Mouse (Mus musculus): ENCODE measurements around the gene Nudt17. TPM values are rescaled to one million over a fixed set of nuclear protein-coding genes. Genes with fewer than 3 reads are reported as not detected.

Nudt17 gene
- polyA plus RNA-seq, 1 experiment from 2014 or later: 8.7 TPM

DNA sequence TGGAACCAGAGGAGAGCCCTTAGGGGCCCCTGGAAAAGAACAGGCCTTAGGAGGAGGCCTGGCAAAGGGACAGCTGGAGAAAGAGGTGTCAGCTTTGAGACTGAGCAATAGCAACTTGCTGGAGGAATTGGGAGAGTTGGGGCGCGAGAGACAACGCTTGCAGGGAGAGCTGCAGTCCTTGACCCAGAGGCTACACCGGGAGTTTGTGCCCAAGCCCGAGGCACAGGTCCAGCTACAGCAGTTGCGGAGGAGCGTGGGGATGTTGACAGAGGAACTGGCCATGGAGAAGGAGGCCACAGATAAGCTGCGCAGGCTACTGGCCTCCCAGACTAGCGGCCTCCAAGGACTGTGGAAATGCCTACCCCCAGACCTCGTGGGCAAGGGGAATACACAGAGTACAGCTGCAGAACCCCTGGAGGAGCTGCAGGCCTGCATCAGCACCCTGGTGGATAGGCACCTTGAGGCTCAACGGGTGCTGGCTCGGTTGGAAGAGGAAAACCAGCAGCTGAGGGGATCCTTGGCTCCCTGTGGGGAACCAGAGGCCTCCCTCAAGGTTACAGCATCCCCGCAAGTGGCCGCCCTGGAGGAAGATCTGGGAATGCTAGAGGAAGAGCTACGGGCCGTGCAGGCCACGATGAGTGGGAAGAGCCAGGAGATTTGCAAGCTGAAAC, 24.1 kb downstream of the Nudt17 start:
- Histone ChIP-seq H3K4me1 (ENCODE audit: control insufficient read depth, insufficient read depth, low read length) (no peaks in the 10 kb centered on the region), H3K9me3 (ENCODE audit: control insufficient read depth, low read depth, low read length) (no peaks in the 10 kb centered on the region), H3K36me3 (ENCODE audit: control insufficient read depth, insufficient read depth, low read length) (no peaks in the 10 kb centered on the region), H3K27ac (ENCODE audit: low read length) (no peak overlapping the region), H3K4me3 (ENCODE audit: low read depth, low read length) (peak overlapping the region; percentile 10; the same call in 1 of the 2 replicates), H3K9ac (replicated peaks; ENCODE audit: low read depth, low read length) (no peak overlapping the region), H3K4me2 (replicated peaks; ENCODE audit: low read depth, low read length) (peak overlapping the region; percentile 38), H3K27me3 (ENCODE audit: control insufficient read depth, insufficient read depth, low read length) (no peaks in the 10 kb centered on the region)
- 45% methylated on average over 17 of the region's 17 CpGs for WGBS
- no peak for ATAC-seq (ENCODE audit: insufficient number of reproducible peaks, insufficient read depth, low FRiP score, low read depth)

DNA sequence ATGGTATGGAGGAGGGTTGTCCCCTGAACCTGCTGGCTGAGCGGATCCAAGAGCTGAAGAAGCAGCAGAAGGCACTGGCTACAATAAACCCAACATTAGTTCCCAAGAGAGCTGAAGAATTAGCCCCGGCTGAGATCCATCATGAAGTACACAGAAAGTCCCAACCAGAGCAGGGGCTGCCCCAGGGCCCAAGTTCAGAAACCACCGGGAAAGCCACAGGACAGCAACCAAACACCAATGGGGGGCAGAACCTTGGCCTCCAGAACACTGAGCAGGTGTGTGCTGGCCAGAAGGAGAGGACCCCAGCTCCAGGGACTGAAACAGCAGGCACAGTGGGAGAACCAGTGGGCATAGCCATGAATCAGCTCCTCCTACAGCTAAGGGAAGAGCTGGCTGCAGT, 24.9 kb downstream of the Nudt17 start:
- no peak overlapping the region for H3K27ac ChIP-seq (ENCODE audit: low read length)
- no peaks in the 10 kb centered on the region for H3K36me3 ChIP-seq (ENCODE audit: control insufficient read depth, insufficient read depth, low read length)
- H3K4me2 ChIP-seq (replicated peaks; ENCODE audit: low read depth, low read length): no peak overlapping the region
- no peaks in the 10 kb centered on the region for H3K27me3 ChIP-seq (ENCODE audit: control insufficient read depth, insufficient read depth, low read length)
- H3K4me1 ChIP-seq (ENCODE audit: control insufficient read depth, insufficient read depth, low read length): no peaks in the 10 kb centered on the region
- H3K9ac ChIP-seq (replicated peaks; ENCODE audit: low read depth, low read length): no peak overlapping the region
- no peaks in the 10 kb centered on the region for H3K9me3 ChIP-seq (ENCODE audit: control insufficient read depth, low read depth, low read length)
- no peak for ATAC-seq (ENCODE audit: insufficient number of reproducible peaks, insufficient read depth, low FRiP score, low read depth)
- WGBS: 94% methylated on average over 3 of the region's 3 CpGs
- H3K4me3 ChIP-seq (ENCODE audit: low read depth, low read length): no peak overlapping the region

GRCm38 (mm10) chr3:96680269-96680956, 27.9 kb downstream of the Nudt17 start:
- WGBS: 29% methylated on average over 12 of the region's 12 CpGs
- H3K27ac ChIP-seq (ENCODE audit: low read length): no peak overlapping the region

DNA sequence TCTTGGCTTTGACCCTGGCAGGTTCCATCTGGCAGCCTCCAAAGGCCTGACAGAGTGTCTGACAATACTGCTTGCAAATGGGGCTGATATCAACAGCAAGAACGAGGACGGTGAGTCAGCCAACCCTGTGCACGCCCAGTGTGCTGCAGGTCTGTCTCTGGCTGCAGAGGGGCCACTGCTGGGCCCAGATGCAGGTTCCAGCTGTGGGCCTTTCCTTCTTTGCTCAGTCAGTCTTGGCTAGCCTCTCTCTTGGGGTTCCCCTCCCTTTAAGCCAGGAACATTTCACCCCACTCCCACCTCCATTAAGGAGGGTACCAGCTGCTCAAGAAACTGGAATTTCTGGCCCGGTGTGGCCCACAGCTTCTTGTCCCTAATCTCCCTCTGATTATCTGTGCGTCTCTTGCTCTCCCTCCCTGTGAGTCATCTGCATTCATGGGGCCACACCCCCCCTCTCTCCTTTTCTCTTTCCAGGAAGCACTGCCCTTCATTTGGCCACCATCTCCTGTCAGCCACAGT, 29.1 kb downstream of the Nudt17 start:
- ATAC-seq (ENCODE audit: insufficient number of reproducible peaks, insufficient read depth, low FRiP score, low read depth): peak; percentile 19; the same call in 1 of the 2 replicates

More at GRCm38 (mm10) chr3:96680269-96680956, 27.9 kb downstream of the Nudt17 start:
- ATAC-seq (ENCODE audit: insufficient number of reproducible peaks, insufficient read depth, low FRiP score, low read depth): no peak
- H3K9me3 ChIP-seq (ENCODE audit: control insufficient read depth, low read depth, low read length): no peaks in the 10 kb centered on the region
- no peaks in the 10 kb centered on the region for H3K27me3 ChIP-seq (ENCODE audit: control insufficient read depth, insufficient read depth, low read length)
- no peak overlapping the region for H3K4me3 ChIP-seq (ENCODE audit: low read depth, low read length)
- H3K4me1 ChIP-seq (ENCODE audit: control insufficient read depth, insufficient read depth, low read length): no peaks in the 10 kb centered on the region
- H3K36me3 ChIP-seq (ENCODE audit: control insufficient read depth, insufficient read depth, low read length): no peaks in the 10 kb centered on the region
- no peak overlapping the region for H3K9ac ChIP-seq (replicated peaks; ENCODE audit: low read depth, low read length)
- no peak overlapping the region for H3K4me2 ChIP-seq (replicated peaks; ENCODE audit: low read depth, low read length)

DNA sequence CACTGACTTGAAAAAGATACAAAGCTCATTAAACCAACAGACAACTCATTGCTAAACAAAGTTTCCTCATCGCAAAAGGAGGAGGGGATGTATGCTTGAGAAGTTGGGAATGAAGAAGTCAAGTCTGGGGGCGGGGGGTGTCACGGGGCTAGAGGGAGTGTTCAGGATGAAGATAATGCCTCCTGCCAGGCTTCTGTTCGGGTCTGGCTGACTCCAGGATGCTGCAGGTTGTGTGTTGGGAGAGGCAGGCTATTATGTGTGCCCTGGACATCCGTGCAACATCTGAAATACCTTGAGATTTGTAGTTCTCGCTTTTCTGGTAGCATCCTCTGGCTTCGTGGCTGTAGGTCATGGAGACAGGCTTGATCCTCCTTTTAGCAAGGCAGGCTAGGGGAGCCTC, 29.9 kb downstream of the Nudt17 start:
- no peak for ATAC-seq (ENCODE audit: insufficient number of reproducible peaks, insufficient read depth, low FRiP score, low read depth)
- WGBS: 68% methylated on average over 7 of the region's 7 CpGs

More for the DNA sequence above, 29.1 kb downstream of the Nudt17 start:
- H3K4me3 ChIP-seq (ENCODE audit: low read depth, low read length): no peak overlapping the region
- H3K27ac ChIP-seq (ENCODE audit: low read length): peak overlapping the region; percentile 21; the same call in 1 of the 2 replicates
- WGBS: 23% methylated on average over 5 of the region's 5 CpGs
- H3K4me2 ChIP-seq (replicated peaks; ENCODE audit: low read depth, low read length): no peak overlapping the region
- peak overlapping the region; percentile 10; the same call in 1 of the 2 replicates for H3K9ac ChIP-seq (replicated peaks; ENCODE audit: low read depth, low read length)
- H3K9me3 ChIP-seq (ENCODE audit: control insufficient read depth, low read depth, low read length): no peaks in the 10 kb centered on the region
- no peaks in the 10 kb centered on the region for H3K36me3 ChIP-seq (ENCODE audit: control insufficient read depth, insufficient read depth, low read length)
- no peaks in the 10 kb centered on the region for H3K27me3 ChIP-seq (ENCODE audit: control insufficient read depth, insufficient read depth, low read length)
- 0 out of 2 replicates have a peak, but pooled peaks cover 4% of the 10 kb centered on the region for H3K4me1 ChIP-seq (ENCODE audit: control insufficient read depth, insufficient read depth, low read length)

DNA sequence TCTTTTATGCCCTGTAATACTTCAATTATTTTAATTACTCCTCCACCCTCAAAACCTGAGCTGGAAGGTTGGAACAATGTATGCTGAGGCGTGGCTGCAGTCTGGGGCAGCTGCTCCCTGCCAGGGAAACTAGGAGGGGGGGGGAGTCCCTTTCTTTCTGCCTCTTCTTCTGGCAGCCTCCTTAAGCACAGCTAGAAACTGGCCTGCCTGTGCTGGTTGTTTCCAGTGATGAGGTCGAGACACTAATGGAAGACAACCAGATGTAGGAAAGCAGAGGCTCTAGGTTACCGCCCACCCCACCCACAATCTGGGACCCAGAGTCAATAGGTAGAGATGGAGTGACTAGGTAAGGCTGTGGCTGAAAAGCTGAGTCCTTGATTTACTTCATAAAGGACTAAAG, 32.7 kb downstream of the Nudt17 start:
- Histone ChIP-seq H3K9ac (replicated peaks; ENCODE audit: low read depth, low read length) (no peak overlapping the region), H3K36me3 (ENCODE audit: control insufficient read depth, insufficient read depth, low read length) (no peaks in the 10 kb centered on the region), H3K4me3 (ENCODE audit: low read depth, low read length) (no peak overlapping the region), H3K9me3 (ENCODE audit: control insufficient read depth, low read depth, low read length) (no peaks in the 10 kb centered on the region), H3K4me1 (ENCODE audit: control insufficient read depth, insufficient read depth, low read length) (0 out of 2 replicates have a peak, but pooled peaks cover 4% of the 10 kb centered on the region), H3K4me2 (replicated peaks; ENCODE audit: low read depth, low read length) (no peak overlapping the region), H3K27me3 (ENCODE audit: control insufficient read depth, insufficient read depth, low read length) (no peaks in the 10 kb centered on the region), H3K27ac (ENCODE audit: low read length) (no peak overlapping the region; the same call in 1 of the 2 replicates)
- WGBS: 46% methylated on average over 3 of the region's 3 CpGs
- ATAC-seq (ENCODE audit: insufficient number of reproducible peaks, insufficient read depth, low FRiP score, low read depth): no peak

More for the DNA sequence above, 29.9 kb downstream of the Nudt17 start:
- H3K27ac ChIP-seq (ENCODE audit: low read length): peak overlapping the region; percentile 21; the same call in 1 of the 2 replicates
- H3K9me3 ChIP-seq (ENCODE audit: control insufficient read depth, low read depth, low read length): no peaks in the 10 kb centered on the region
- no peaks in the 10 kb centered on the region for H3K36me3 ChIP-seq (ENCODE audit: control insufficient read depth, insufficient read depth, low read length)
- H3K4me2 ChIP-seq (replicated peaks; ENCODE audit: low read depth, low read length): no peak overlapping the region
- no peak overlapping the region for H3K4me3 ChIP-seq (ENCODE audit: low read depth, low read length)
- H3K9ac ChIP-seq (replicated peaks; ENCODE audit: low read depth, low read length): no peak overlapping the region
- H3K4me1 ChIP-seq (ENCODE audit: control insufficient read depth, insufficient read depth, low read length): 0 out of 2 replicates have a peak, but pooled peaks cover 4% of the 10 kb centered on the region
- H3K27me3 ChIP-seq (ENCODE audit: control insufficient read depth, insufficient read depth, low read length): no peaks in the 10 kb centered on the region

GRCm38 (mm10) chr3:96675171-96675570, 33.2 kb downstream of the Nudt17 start:
- no peak for ATAC-seq (ENCODE audit: insufficient number of reproducible peaks, insufficient read depth, low FRiP score, low read depth)
- no peaks in the 10 kb centered on the region for H3K36me3 ChIP-seq (ENCODE audit: control insufficient read depth, insufficient read depth, low read length)
- 85% methylated on average over 3 of the region's 3 CpGs for WGBS
- no peaks in the 10 kb centered on the region for H3K9me3 ChIP-seq (ENCODE audit: control insufficient read depth, low read depth, low read length)
- H3K4me1 ChIP-seq (ENCODE audit: control insufficient read depth, insufficient read depth, low read length): peaks cover 9% of the 10 kb centered on the region; the same call in 1 of the 2 replicates
- no peak overlapping the region; the same call in 1 of the 2 replicates for H3K27ac ChIP-seq (ENCODE audit: low read length)
- H3K9ac ChIP-seq (replicated peaks; ENCODE audit: low read depth, low read length): no peak overlapping the region
- H3K4me2 ChIP-seq (replicated peaks; ENCODE audit: low read depth, low read length): no peak overlapping the region
- H3K4me3 ChIP-seq (ENCODE audit: low read depth, low read length): no peak overlapping the region
- H3K27me3 ChIP-seq (ENCODE audit: control insufficient read depth, insufficient read depth, low read length): no peaks in the 10 kb centered on the region

GRCm38 (mm10) chr3:96674442-96674841, 33.9 kb downstream of the Nudt17 start:
- Histone ChIP-seq H3K4me2 (replicated peaks; ENCODE audit: low read depth, low read length) (no peak overlapping the region), H3K9ac (replicated peaks; ENCODE audit: low read depth, low read length) (no peak overlapping the region), H3K36me3 (ENCODE audit: control insufficient read depth, insufficient read depth, low read length) (no peaks in the 10 kb centered on the region), H3K4me3 (ENCODE audit: low read depth, low read length) (no peak overlapping the region), H3K27me3 (ENCODE audit: control insufficient read depth, insufficient read depth, low read length) (no peaks in the 10 kb centered on the region), H3K9me3 (ENCODE audit: control insufficient read depth, low read depth, low read length) (no peaks in the 10 kb centered on the region), H3K4me1 (ENCODE audit: control insufficient read depth, insufficient read depth, low read length) (peaks cover 9% of the 10 kb centered on the region; the same call in 1 of the 2 replicates), H3K27ac (ENCODE audit: low read length) (peak overlapping the region; percentile 52; the same call in 1 of the 2 replicates)
- 24% methylated on average over 8 of the region's 8 CpGs for WGBS
- ATAC-seq (ENCODE audit: insufficient number of reproducible peaks, insufficient read depth, low FRiP score, low read depth): no peak
